Mouse (Mus musculus) right cerebral cortex, adult 18-20 months (tissue): ENCODE data around the gene Tmem52b.

Source experiments
- DNase-seq: peaks from one replicate; pipeline ENCODE4 v3.0.0; 2022; ENCODE audit warnings: mixed read lengths

The Tmem52b gene

DNA sequence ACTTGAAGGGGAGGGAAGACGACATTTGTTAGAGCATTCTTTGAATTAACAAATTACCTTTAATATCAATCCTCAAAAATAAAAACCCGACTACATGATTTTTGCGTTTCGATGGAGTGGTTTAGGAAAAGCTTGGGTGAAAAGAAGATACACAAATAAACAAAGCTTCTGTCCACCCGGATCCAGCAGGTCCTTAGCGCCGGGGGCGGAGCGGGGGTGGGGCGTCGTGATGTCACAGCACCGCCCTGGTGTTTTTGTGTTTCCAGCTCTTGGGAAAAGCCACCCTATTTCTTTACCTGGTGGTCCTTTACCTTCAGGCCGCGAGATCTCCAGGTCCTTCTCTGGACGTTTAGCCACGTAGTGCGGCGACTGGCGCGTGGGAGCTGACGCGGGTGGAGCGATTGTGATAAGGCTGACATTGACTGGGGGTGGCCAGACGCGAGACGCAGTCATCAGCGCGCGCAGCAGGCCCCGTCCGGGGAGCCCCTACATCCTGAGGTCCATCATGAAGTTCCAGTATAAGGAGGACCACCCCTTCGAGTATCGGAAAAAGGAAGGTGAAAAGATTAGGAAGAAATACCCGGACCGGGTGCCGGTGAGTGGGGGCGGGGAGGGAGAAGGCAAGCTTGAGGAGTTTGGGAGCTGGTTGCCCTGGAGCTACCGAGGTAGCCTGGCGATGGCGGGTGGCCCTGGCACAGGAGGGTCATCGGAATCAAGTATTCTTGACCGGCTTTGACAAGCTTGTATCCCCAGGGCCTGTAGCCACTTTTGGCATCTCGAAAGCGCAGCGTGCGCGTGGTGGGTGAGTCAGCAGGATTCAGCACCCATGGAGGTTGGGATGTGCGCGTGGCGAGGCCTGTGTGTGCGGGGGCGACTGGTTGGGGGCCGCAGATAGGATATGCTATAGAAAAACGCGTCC is 20.8 kb downstream of the Tmem52b start, which contains the start of gene Gabarapl1:
Gene Gabarapl1 (plus strand): TSS at position 219 of the 919 bp plus-strand sequence.
- DNase-seq, result peak; percentile 89

DNA sequence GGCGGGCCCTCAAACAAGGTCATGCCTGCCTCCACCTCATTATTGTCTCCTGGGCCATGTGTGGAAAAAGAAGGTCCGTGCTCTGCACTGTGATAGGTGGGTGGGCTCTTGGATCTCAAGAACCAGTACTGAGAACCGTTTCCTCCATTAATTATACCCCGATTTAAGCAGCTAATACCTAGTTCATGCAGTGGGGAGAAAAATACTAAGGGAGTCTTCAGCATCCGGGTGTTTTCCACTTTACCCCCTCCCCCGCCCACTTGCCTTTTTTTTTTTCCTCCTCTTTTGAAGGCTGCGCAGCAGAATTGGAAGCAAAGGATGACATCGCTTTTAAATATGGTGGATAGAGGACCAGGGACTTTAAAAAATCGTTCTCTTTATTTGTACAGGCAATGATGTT is 21.7 kb downstream of the Tmem52b start:
- peak; percentile 17 for DNase-seq

DNA sequence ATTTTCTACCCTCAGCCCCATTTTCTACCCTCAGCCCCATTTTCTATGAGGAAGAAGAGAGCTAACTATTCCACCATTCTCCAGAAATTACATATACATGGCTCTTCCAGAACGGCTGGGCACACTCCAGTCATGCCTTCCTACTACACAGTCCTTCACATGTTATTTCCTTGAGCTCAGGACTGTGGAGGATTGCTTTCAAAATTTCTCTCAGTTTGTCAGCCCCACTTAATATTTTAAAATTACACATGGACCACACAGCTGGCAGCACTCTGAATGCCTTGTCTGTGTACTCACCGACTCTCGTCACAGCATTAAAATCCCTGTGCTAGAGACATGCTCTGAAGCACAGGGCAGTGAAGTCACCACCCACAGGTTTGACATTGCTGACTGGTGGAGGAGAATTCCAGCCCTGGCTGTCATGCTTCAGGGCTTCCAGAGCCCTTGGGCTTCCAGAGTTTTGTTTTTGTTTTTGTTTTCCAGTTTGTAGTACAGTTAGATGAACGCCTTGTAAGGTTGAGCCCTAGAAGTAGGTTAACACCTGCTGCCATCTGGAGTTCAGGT is 22.4 kb downstream of the Tmem52b start:
- no peak for DNase-seq

DNA sequence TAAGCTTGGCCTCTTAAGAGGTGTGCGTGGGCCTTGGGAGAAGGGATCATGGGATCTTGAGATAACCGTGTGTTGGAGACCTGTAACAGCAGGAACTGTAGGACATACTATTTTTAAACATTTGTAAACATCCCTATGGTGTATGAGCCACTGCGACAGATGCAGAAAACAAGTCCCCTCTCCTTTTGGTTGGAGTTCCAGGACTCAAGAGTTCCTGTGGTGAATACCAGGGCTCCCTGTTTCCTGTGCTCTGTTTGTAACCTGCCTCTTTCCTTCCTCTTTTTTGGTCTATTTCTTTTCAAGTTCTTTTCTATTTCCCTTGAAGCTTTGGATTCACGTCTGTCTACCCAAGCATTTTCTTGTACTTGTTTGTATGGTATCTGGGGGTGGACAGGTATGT is 23.4 kb downstream of the Tmem52b start:
- DNase-seq, result no peak

DNA sequence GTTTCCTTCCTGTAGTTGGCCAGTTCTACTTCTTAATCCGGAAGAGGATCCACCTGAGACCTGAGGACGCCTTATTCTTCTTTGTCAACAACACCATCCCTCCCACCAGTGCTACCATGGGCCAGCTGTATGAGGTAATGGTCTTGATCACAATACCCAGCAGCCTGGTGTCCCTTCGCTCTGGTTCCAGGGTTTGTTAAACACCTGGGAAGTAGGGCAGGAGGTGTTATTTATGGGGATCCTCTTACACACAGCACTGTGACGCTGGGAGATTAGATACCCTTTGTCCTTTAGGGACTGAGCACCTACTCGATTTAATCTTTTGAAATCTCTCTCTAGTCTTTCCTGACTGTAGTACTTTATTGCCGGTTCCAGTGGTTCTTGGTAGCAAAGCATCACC is 26.2 kb downstream of the Tmem52b start:
- DNase-seq, result no peak

DNA sequence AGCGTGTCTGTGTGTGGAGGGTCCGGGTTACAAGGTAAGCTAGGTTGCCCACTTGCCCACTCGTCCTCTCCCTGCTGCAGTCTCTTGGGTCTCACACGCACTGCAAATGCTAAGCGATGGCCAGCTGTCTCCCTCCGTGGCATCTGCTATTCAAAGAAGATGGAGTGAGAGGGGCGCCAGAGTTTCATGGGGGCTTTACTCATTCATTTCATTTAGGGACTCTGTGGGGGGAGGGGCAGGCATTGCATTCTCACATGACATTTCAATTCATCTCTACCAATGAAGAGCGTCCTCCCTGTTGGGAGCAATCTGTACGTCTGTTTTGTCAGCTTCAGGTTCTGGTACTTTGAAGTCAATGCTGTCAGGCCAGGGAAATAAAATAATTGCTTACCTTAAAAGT is 29.6 kb downstream of the Tmem52b start:
- DNase-seq, result no peak

DNA sequence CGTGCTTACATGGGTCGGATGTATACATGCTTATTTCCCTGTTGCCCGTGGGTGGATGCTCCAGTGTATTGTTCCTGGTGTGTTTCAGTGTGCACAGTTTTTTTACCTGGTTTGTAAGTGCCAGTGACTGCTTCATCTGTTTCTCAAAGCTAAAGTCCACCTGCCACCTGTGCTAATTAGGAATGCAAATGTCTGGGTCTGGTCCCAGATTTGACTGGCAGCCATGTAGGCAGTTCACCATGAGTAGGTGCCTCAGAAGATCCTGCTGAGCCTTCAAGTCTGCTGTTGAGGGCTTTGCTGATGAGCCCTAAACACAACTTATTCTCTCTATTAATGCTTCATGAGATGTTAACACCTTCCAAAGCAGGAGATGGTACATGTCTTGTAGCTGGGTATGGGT is 30.2 kb downstream of the Tmem52b start:
- no peak for DNase-seq

DNA sequence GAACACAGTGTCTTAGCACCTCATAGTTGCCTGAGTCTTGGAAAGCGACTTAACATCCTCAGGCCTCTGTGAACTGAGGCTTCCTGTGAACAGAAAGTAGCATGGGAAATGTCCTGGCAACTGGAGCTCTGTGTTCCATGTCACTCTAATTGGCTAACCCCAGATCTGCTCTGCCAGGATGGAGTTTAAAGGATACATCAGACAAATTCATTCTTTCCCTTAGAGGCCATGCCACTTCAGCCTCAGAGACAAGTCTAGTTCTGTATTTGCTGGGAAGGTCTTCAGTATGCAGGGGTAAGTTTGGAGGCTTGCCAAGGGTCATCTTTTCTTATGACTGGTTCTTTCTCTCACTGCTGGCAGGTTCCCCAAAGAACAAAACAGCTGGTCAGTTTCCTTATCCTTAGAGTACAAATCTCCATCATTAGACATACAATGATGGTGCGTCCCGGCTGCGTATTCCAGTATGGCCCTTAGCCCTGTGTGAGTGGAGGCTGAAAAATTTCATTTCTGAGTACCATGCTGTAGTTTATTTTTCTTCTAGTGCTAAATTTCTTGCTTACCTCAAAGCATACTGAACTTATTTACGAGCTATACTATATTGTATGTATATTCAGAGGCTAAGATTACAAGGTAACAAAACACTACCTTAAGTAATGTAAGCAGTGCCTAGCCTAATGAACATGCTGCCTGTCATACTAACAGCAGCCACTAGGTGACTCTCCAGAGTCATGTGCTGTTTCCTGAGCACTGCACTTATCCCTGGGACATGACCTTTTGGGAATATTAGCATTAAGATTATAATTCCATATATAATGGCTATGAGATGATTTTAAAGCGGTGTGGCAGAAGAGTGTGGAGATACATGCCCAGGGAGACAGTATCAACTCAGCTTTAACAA is 31.6 kb downstream of the Tmem52b start:
- peak; percentile 78 for DNase-seq

DNA sequence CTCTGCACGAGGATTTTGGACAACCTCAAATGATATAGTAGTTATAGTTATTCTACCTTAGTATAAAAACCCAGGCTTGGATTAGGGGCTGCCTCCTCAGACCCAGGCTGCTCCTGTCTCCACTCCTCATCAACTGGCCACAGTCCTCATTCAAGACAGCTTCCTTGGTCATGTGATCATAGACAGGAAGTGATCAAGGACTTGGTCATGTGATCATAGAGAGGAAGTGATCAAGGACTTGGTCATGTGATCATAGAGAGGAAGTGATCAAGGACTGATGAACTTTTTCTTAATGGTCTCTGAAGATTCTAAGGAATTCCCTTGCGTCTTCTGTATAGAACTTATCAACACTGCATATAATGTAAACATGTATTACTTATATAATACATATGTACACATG is 34.9 kb downstream of the Tmem52b start:
- no peak for DNase-seq

DNA sequence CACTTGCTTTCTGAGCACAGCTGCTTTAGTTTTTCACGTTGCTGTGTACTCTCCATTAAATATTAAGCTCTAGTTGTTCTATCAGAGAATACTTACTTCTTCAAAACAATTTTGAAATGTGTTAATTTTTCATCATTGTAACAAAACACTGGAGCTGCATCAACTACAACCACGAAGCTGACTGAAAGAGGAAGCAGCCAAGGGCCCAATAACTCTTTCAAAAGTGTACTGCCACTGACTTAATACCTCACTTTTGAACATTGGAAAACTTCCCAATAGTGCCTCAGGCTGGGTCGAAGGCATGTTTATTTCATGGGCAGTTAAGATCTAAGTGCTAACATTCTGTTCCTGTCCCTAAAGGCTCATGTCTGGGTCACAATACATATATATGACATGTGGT is 35.7 kb downstream of the Tmem52b start:
- no peak for DNase-seq

DNA sequence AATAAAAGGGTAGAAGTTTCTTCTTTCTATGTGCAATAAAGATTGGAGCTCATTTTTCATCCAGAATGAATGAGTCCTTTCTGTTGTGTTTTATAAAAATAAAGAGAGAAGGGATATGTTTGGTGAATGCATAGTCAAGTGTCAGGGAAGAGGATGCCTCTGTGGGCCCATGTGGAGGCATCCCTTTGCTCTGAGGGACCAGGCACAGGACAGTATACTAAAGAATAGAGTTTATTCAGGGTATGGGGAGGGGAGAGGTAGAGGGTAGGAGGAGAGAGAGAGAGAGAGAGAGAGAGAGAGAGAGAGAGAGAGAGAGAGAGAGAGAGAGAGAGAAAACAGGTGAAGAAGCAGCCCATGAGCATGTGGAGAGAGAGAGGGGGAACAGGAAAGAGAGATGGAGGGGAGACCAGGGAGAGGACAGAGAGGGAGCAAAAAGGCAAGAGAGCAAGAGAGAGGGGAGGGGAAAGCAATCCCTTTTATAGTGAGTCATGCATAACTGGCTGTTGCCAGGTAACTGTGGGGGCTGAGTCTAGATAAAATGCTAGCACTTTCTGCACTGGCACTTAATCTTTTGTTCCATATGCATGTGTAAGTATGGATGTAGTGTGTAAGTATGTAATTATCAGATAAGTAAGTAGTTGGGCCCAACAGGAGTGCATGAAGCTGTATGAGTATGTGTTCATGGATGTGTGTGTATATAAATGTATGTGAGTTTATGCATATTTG is 45.1 kb downstream of the Tmem52b start:
- DNase-seq, result no peak

DNA sequence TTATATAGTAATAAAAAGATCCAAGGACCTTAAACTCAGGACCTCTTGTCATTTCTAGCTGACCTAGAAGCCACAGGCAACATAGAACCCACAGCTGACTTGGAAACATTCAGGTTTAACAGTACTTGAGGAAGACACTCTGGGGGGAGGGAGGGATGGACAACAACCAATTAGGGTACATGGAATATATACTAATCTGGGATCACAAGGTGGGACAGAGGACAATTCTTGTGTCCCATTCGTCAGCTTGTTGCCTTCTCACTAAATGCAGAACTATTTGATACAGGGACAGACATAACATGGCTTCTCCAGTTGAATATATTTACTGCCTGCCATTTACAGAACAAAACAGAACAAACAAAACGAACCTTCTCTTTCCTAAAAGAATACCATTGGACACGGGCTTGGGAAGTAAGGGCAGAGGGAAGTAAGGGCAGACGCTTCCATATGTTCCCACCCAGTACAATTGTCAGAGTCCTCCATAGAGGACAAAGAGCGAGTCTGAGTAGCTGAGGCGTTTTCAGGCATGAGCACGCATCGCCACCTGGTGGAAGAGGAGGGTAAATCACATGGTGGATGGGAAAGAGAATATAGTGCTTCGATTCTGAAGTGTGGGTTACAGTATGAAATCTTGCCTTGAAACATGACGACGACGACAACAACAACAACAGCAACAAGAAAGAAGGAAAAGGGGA is 46.7 kb downstream of the Tmem52b start:
- peak; percentile 58 for DNase-seq

DNA sequence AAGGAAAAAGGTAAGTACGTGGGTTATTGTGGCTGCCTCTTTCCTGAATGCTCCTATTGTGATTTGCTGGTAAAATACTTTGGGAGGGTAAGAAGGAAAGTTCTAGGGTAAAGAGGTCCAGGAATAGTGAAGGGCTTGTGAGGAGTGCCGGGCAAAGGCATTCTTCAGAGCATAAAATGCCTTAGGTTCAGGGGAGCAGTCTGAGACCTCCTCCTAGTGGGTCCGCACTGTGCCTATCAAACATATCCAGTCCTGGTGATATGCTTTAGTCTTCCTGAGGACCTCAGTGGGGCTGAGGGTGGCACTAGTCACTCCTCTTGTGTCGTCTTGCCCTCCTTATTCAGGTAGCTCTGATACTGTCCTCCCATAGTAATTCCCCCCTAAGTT is 47.3 kb downstream of the Tmem52b start:
- DNase-seq, result no peak

DNA sequence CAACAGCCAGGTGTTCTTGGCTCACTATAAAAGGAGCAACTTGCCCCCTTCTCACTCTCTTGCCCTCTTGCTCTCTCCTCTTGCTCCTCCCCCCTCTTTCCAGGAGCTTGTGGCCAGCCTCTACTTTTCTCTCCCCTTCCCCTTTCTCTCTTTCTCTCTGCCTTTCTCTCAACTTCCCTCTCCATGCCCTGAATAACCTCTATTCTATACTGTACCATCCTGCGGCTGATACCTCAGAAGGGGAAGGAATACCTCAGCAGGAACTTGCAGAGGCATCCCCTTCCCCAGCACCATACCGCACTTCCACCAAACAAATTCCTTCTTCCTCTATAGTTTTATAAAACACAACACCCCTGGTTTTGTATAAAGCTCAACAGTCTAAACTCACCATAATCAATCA is 52.9 kb downstream of the Tmem52b start:
- DNase-seq, result no peak
